Mouse (Mus musculus): ENCODE results near the gene Acot13. TPM values are rescaled to one million over a fixed set of nuclear protein-coding genes. Genes with fewer than 3 reads are reported as not detected.
"Not testable (repeated sequence)": the region's sequence is repeated elsewhere in the genome, so short reads cannot be mapped to it uniquely, and the experiment has no call there.

The Acot13 gene
- polyA plus RNA-seq, 1 experiment, result not detected

GRCm38 (mm10) chr13:24862021-24862420, 30.7 kb upstream of the Acot13 start:
- Histone ChIP-seq H3K4me1 (ENCODE audit: control insufficient read depth, insufficient read depth, low read length) (no peaks in the 10 kb centered on the region), H3K27ac (ENCODE audit: insufficient read depth, low read depth, low read length) (no peak overlapping the region), H3K4me3 (ENCODE audit: insufficient read depth, low read depth, low read length) (no peak overlapping the region)
- TF ChIP-seq CTCF (IDR thresholded peaks at IDR 0.05; ENCODE audit: insufficient read depth, low read depth, low read length) (no peak), POLR2A (IDR thresholded peaks at IDR 0.05; ENCODE audit: insufficient read depth, low read depth, low read length) (no peak)
- 72% methylated on average over 7 of the region's 7 CpGs for WGBS

GRCm38 (mm10) chr13:24861084-24861483, 29.7 kb upstream of the Acot13 start:
- no peak for TF ChIP-seq CTCF (IDR thresholded peaks at IDR 0.05; ENCODE audit: insufficient read depth, low read depth, low read length)
- no peak for TF ChIP-seq POLR2A (IDR thresholded peaks at IDR 0.05; ENCODE audit: insufficient read depth, low read depth, low read length)
- no peak overlapping the region for H3K4me3 ChIP-seq (ENCODE audit: insufficient read depth, low read depth, low read length)
- no peak overlapping the region for H3K27ac ChIP-seq (ENCODE audit: insufficient read depth, low read depth, low read length)
- H3K4me1 ChIP-seq (ENCODE audit: control insufficient read depth, insufficient read depth, low read length), result no peaks in the 10 kb centered on the region
- WGBS, result 85% methylated on average over 12 of the region's 12 CpGs

- no peak overlapping the region for H3K4me3 ChIP-seq (ENCODE audit: insufficient read depth, low read depth, low read length)
- TF ChIP-seq POLR2A (IDR thresholded peaks at IDR 0.05; ENCODE audit: insufficient read depth, low read depth, low read length) (no peak), CTCF (IDR thresholded peaks at IDR 0.05; ENCODE audit: insufficient read depth, low read depth, low read length) (no peak)
- H3K27ac ChIP-seq (ENCODE audit: insufficient read depth, low read depth, low read length), result no peak overlapping the region
- H3K4me1 ChIP-seq (ENCODE audit: control insufficient read depth, insufficient read depth, low read length), result no peaks in the 10 kb centered on the region
Observed at GRCm38 (mm10) chr13:24859115-24859514, 27.8 kb upstream of the Acot13 start.

GRCm38 (mm10) chr13:24852570-24852969, 21.2 kb upstream of the Acot13 start:
- 83% methylated on average over 3 of the region's 3 CpGs for WGBS
- Histone ChIP-seq H3K4me1 (ENCODE audit: control insufficient read depth, insufficient read depth, low read length) (no peaks in the 10 kb centered on the region), H3K27ac (ENCODE audit: insufficient read depth, low read depth, low read length) (no peak overlapping the region), H3K4me3 (ENCODE audit: insufficient read depth, low read depth, low read length) (no peak overlapping the region)
- TF ChIP-seq POLR2A (IDR thresholded peaks at IDR 0.05; ENCODE audit: insufficient read depth, low read depth, low read length), result no peak
- no peak for TF ChIP-seq CTCF (IDR thresholded peaks at IDR 0.05; ENCODE audit: insufficient read depth, low read depth, low read length)

- 92% methylated on average over 2 of the region's 2 CpGs for WGBS
- Histone ChIP-seq H3K4me3 (ENCODE audit: insufficient read depth, low read depth, low read length) (no peak overlapping the region), H3K27ac (ENCODE audit: insufficient read depth, low read depth, low read length) (no peak overlapping the region), H3K4me1 (ENCODE audit: control insufficient read depth, insufficient read depth, low read length) (no peaks in the 10 kb centered on the region)
- TF ChIP-seq CTCF (IDR thresholded peaks at IDR 0.05; ENCODE audit: insufficient read depth, low read depth, low read length) (no peak), POLR2A (IDR thresholded peaks at IDR 0.05; ENCODE audit: insufficient read depth, low read depth, low read length) (no peak)
Observed at GRCm38 (mm10) chr13:24851989-24852388, 20.6 kb upstream of the Acot13 start.

GRCm38 (mm10) chr13:24849318-24849717, 18.0 kb upstream of the Acot13 start:
- TF ChIP-seq CTCF (IDR thresholded peaks at IDR 0.05; ENCODE audit: insufficient read depth, low read depth, low read length), result no peak
- TF ChIP-seq POLR2A (IDR thresholded peaks at IDR 0.05; ENCODE audit: insufficient read depth, low read depth, low read length), result no peak
- peaks cover 9% of the 10 kb centered on the region; the same call in 1 of the 2 replicates for H3K4me1 ChIP-seq (ENCODE audit: control insufficient read depth, insufficient read depth, low read length)
- 88% methylated on average over 4 of the region's 4 CpGs for WGBS
- no peak overlapping the region for H3K27ac ChIP-seq (ENCODE audit: insufficient read depth, low read depth, low read length)
- no peak overlapping the region for H3K4me3 ChIP-seq (ENCODE audit: insufficient read depth, low read depth, low read length)

GRCm38 (mm10) chr13:24844983-24845955, 13.9 kb upstream of the Acot13 start, which contains the start of gene D130043K22Rik:
Gene D130043K22Rik (plus strand): TSS chr13:24845135.
- TF ChIP-seq CTCF (IDR thresholded peaks at IDR 0.05; ENCODE audit: insufficient read depth, low read depth, low read length) (no peak), POLR2A (IDR thresholded peaks at IDR 0.05; ENCODE audit: insufficient read depth, low read depth, low read length) (no peak)
- H3K27ac ChIP-seq (ENCODE audit: insufficient read depth, low read depth, low read length), result no peak within 1 kb of the TSS
- H3K4me3 ChIP-seq (ENCODE audit: insufficient read depth, low read depth, low read length), result peak within 1 kb of the TSS; percentile 57
- peaks cover 9% of the 10 kb centered on the region; the same call in 1 of the 2 replicates for H3K4me1 ChIP-seq (ENCODE audit: control insufficient read depth, insufficient read depth, low read length)
- WGBS, result 4% methylated on average over 40 of the region's 40 CpGs

GRCm38 (mm10) chr13:24841702-24842101, 10.4 kb upstream of the Acot13 start:
- TF ChIP-seq POLR2A (IDR thresholded peaks at IDR 0.05; ENCODE audit: insufficient read depth, low read depth, low read length) (no peak), CTCF (IDR thresholded peaks at IDR 0.05; ENCODE audit: insufficient read depth, low read depth, low read length) (no peak)
- H3K4me3 ChIP-seq (ENCODE audit: insufficient read depth, low read depth, low read length), result no peak overlapping the region
- 88% methylated on average over 3 of the region's 3 CpGs for WGBS
- H3K27ac ChIP-seq (ENCODE audit: insufficient read depth, low read depth, low read length), result no peak overlapping the region
- peaks cover 8% of the 10 kb centered on the region; the same call in 1 of the 2 replicates for H3K4me1 ChIP-seq (ENCODE audit: control insufficient read depth, insufficient read depth, low read length)

- H3K4me3 ChIP-seq (ENCODE audit: insufficient read depth, low read depth, low read length), result no peak overlapping the region
- TF ChIP-seq POLR2A (IDR thresholded peaks at IDR 0.05; ENCODE audit: insufficient read depth, low read depth, low read length) (no peak), CTCF (IDR thresholded peaks at IDR 0.05; ENCODE audit: insufficient read depth, low read depth, low read length) (no peak)
- peaks cover 1% of the 10 kb centered on the region; the same call in 1 of the 2 replicates for H3K4me1 ChIP-seq (ENCODE audit: control insufficient read depth, insufficient read depth, low read length)
- no peak overlapping the region for H3K27ac ChIP-seq (ENCODE audit: insufficient read depth, low read depth, low read length)
- 85% methylated on average over 3 of the region's 3 CpGs for WGBS
Observed at GRCm38 (mm10) chr13:24839831-24840230, 8.5 kb upstream of the Acot13 start.

GRCm38 (mm10) chr13:24837765-24838164, 6.4 kb upstream of the Acot13 start:
- not testable (repeated sequence) for H3K4me3 ChIP-seq (ENCODE audit: insufficient read depth, low read depth, low read length); H3K4me1 ChIP-seq (ENCODE audit: control insufficient read depth, insufficient read depth, low read length); H3K27ac ChIP-seq (ENCODE audit: insufficient read depth, low read depth, low read length)
- WGBS, result 84% methylated on average over 8 of the region's 8 CpGs
